Mouse (Mus musculus): ENCODE data around the gene Fer. TPM values are rescaled to one million over a fixed set of nuclear protein-coding genes. Genes with fewer than 3 reads are reported as not detected.

Gene Fer
- polyA plus RNA-seq, 1 experiment: 10.9 TPM

GRCm38 (mm10) chr17:63849151-63849550, 13.7 kb upstream of the Fer start:
- H3K36me3 ChIP-seq (ENCODE audit: control insufficient read depth, insufficient read depth): no peaks in the 10 kb centered on the region
- H3ac ChIP-seq (ENCODE audit: control insufficient read depth, insufficient read length): no peak overlapping the region
- TF ChIP-seq POLR2AphosphoS2 (IDR thresholded peaks at IDR 0.05; ENCODE audit: insufficient read length, low read depth) (no peak), CEBPB (IDR thresholded peaks at IDR 0.05; ENCODE audit: insufficient read depth, poor library complexity, severe bottlenecking) (no peak)
- peak overlapping the region; percentile 55 for H3K4me2 ChIP-seq (ENCODE audit: low read depth)
- peak overlapping the region; percentile 23 for H3K4me3 ChIP-seq
- H3K27me3 ChIP-seq (ENCODE audit: control insufficient read depth, insufficient read depth, insufficient read length): no peaks in the 10 kb centered on the region
- no peaks in the 10 kb centered on the region for H3K79me2 ChIP-seq (ENCODE audit: control insufficient read depth, insufficient read depth)

DNA sequence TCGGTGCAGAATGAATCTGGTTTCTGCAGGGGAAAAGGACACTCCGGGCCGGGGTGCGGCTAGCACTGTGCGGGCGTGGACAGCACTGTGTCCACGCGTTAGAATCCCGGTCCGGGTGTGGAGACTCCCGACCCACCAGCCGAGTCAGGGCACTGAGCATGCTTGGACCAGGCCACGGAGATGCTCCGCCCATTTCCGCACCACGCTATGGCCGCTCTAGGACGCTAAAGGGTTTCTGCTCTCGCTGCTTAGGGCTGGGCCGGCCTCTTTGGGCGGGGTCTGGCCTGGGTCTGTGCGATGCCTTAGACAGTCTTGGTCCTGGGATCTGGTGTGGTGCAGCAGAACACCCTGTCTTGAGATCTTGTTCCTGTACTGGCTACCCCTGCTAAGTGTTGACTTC, 13.3 kb upstream of the Fer start:
- Histone ChIP-seq H3K4me2 (ENCODE audit: low read depth) (peak overlapping the region; percentile 55), H3K27me3 (ENCODE audit: control insufficient read depth, insufficient read depth, insufficient read length) (no peaks in the 10 kb centered on the region), H3K36me3 (ENCODE audit: control insufficient read depth, insufficient read depth) (no peaks in the 10 kb centered on the region), H3ac (ENCODE audit: control insufficient read depth, insufficient read length) (no peak overlapping the region), H3K4me3 (peak overlapping the region; percentile 23), H3K79me2 (ENCODE audit: control insufficient read depth, insufficient read depth) (no peaks in the 10 kb centered on the region)
- TF ChIP-seq MAX (IDR thresholded peaks at IDR 0.05; ENCODE audit: low read depth) (no peak), SRF (IDR thresholded peaks at IDR 0.05; ENCODE audit: control insufficient read depth, insufficient read length, low read depth) (no peak), POLR2A (IDR thresholded peaks at IDR 0.05; ENCODE audit: insufficient read length, low read depth) (peak; percentile 78), MYOG (IDR thresholded peaks at IDR 0.05; ENCODE audit: control insufficient read depth in 1 of 3, insufficient read depth in 1 of 3, insufficient read length in 2 of 3, low read depth in 2 of 3) (peak in 1 of 3 experiments; percentile 17), REST (IDR thresholded peaks at IDR 0.05; ENCODE audit: insufficient read depth, insufficient read length) (no peak), POLR2AphosphoS2 (IDR thresholded peaks at IDR 0.05; ENCODE audit: insufficient read length, low read depth) (peak; percentile 75)

- no peaks in the 10 kb centered on the region for H3K79me2 ChIP-seq (ENCODE audit: control insufficient read depth, insufficient read depth)
- peak overlapping the region; percentile 55 for H3K4me2 ChIP-seq (ENCODE audit: low read depth)
- TF ChIP-seq MAX (IDR thresholded peaks at IDR 0.05; ENCODE audit: low read depth): no peak
- TF ChIP-seq MYOD1 (IDR thresholded peaks at IDR 0.05; ENCODE audit: control insufficient read depth in 1 of 3, insufficient read length in 2 of 3, low read depth in 2 of 3): no peak
- no peak for TF ChIP-seq REST (IDR thresholded peaks at IDR 0.05; ENCODE audit: insufficient read depth, insufficient read length)
- TF ChIP-seq POLR2AphosphoS2 (IDR thresholded peaks at IDR 0.05; ENCODE audit: insufficient read length, low read depth): no peak
- TF ChIP-seq SRF (IDR thresholded peaks at IDR 0.05; ENCODE audit: control insufficient read depth, insufficient read length, low read depth): no peak
- no peak for TF ChIP-seq CEBPB (IDR thresholded peaks at IDR 0.05; ENCODE audit: insufficient read depth, poor library complexity, severe bottlenecking)
- TF ChIP-seq TCF12 (IDR thresholded peaks at IDR 0.05; ENCODE audit: insufficient read depth, poor library complexity, severe bottlenecking): no peak
- TF ChIP-seq TCF3 (IDR thresholded peaks at IDR 0.05; ENCODE audit: insufficient read length, low read depth): no peak
- no peak for TF ChIP-seq USF1 (IDR thresholded peaks at IDR 0.05; ENCODE audit: low read depth)
- no peak for TF ChIP-seq MYOG (IDR thresholded peaks at IDR 0.05; ENCODE audit: control insufficient read depth in 1 of 3, insufficient read depth in 1 of 3, insufficient read length in 2 of 3, low read depth in 2 of 3)
- TF ChIP-seq E2F4 (IDR thresholded peaks at IDR 0.05; ENCODE audit: insufficient read depth): no peak
- no peak for TF ChIP-seq POLR2A (IDR thresholded peaks at IDR 0.05; ENCODE audit: insufficient read length, low read depth)
- H3K4me3 ChIP-seq: peak overlapping the region; percentile 23
- H3K27me3 ChIP-seq (ENCODE audit: control insufficient read depth, insufficient read depth, insufficient read length): no peaks in the 10 kb centered on the region
- H3K36me3 ChIP-seq (ENCODE audit: control insufficient read depth, insufficient read depth): no peaks in the 10 kb centered on the region
- H3ac ChIP-seq (ENCODE audit: control insufficient read depth, insufficient read length): no peak overlapping the region
These were observed 12.8 kb upstream of the Fer start for GRCm38 (mm10) chr17:63850016-63850415.

GRCm38 (mm10) chr17:63857023-63857544, 5.8 kb upstream of the Fer start:
- Histone ChIP-seq H3K27me3 (ENCODE audit: control insufficient read depth, insufficient read depth, insufficient read length) (no peaks in the 10 kb centered on the region), H3ac (ENCODE audit: control insufficient read depth, insufficient read length) (no peak overlapping the region), H3K79me2 (ENCODE audit: control insufficient read depth, insufficient read depth) (no peaks in the 10 kb centered on the region), H3K4me3 (no peak overlapping the region), H3K4me2 (ENCODE audit: low read depth) (no peak overlapping the region), H3K36me3 (ENCODE audit: control insufficient read depth, insufficient read depth) (no peaks in the 10 kb centered on the region)
- TF ChIP-seq CEBPB (IDR thresholded peaks at IDR 0.05; ENCODE audit: insufficient read depth, poor library complexity, severe bottlenecking): no peak
- TF ChIP-seq TCF3 (IDR thresholded peaks at IDR 0.05; ENCODE audit: insufficient read length, low read depth): no peak
- TF ChIP-seq SRF (IDR thresholded peaks at IDR 0.05; ENCODE audit: control insufficient read depth, insufficient read length, low read depth): no peak
- no peak for TF ChIP-seq E2F4 (IDR thresholded peaks at IDR 0.05; ENCODE audit: insufficient read depth)
- TF ChIP-seq TCF12 (IDR thresholded peaks at IDR 0.05; ENCODE audit: insufficient read depth, poor library complexity, severe bottlenecking): no peak
- TF ChIP-seq POLR2A (IDR thresholded peaks at IDR 0.05; ENCODE audit: insufficient read length, low read depth): no peak
- TF ChIP-seq POLR2AphosphoS2 (IDR thresholded peaks at IDR 0.05; ENCODE audit: insufficient read length, low read depth): no peak
- no peak for TF ChIP-seq REST (IDR thresholded peaks at IDR 0.05; ENCODE audit: insufficient read depth, insufficient read length)
- TF ChIP-seq USF1 (IDR thresholded peaks at IDR 0.05; ENCODE audit: low read depth): no peak

- Histone ChIP-seq H3K79me2 (ENCODE audit: control insufficient read depth, insufficient read depth) (peaks cover 17% of the 10 kb centered on the region), H3K4me3 (no peak overlapping the region), H3K27me3 (ENCODE audit: control insufficient read depth, insufficient read depth, insufficient read length) (no peaks in the 10 kb centered on the region), H3ac (ENCODE audit: control insufficient read depth, insufficient read length) (no peak overlapping the region), H3K4me2 (ENCODE audit: low read depth) (no peak overlapping the region), H3K36me3 (ENCODE audit: control insufficient read depth, insufficient read depth) (no peaks in the 10 kb centered on the region)
- TF ChIP-seq POLR2AphosphoS2 (IDR thresholded peaks at IDR 0.05; ENCODE audit: insufficient read length, low read depth): no peak
- TF ChIP-seq MAX (IDR thresholded peaks at IDR 0.05; ENCODE audit: low read depth): no peak
- no peak for TF ChIP-seq MYOG (IDR thresholded peaks at IDR 0.05; ENCODE audit: control insufficient read depth in 1 of 3, insufficient read depth in 1 of 3, insufficient read length in 2 of 3, low read depth in 2 of 3)
- no peak for TF ChIP-seq SRF (IDR thresholded peaks at IDR 0.05; ENCODE audit: control insufficient read depth, insufficient read length, low read depth)
- TF ChIP-seq TCF3 (IDR thresholded peaks at IDR 0.05; ENCODE audit: insufficient read length, low read depth): no peak
- TF ChIP-seq CEBPB (IDR thresholded peaks at IDR 0.05; ENCODE audit: insufficient read depth, poor library complexity, severe bottlenecking): no peak
- TF ChIP-seq MYOD1 (IDR thresholded peaks at IDR 0.05; ENCODE audit: control insufficient read depth in 1 of 3, insufficient read length in 2 of 3, low read depth in 2 of 3): no peak
- TF ChIP-seq USF1 (IDR thresholded peaks at IDR 0.05; ENCODE audit: low read depth): no peak
These were observed 1.9 kb upstream of the Fer start for GRCm38 (mm10) chr17:63860988-63861387.

Data from myocyte (in vitro differentiated cells).